Mouse (Mus musculus): ENCODE data around the gene Upk3b. TPM values are rescaled to one million over a fixed set of nuclear protein-coding genes. Genes with fewer than 3 reads are reported as not detected.
A peak's percentile ranks its signal among the peaks of the same experiment; 100 is the strongest.

Gene Upk3b
- polyA plus RNA-seq, 1 experiment from 2014 or later: not detected

DNA sequence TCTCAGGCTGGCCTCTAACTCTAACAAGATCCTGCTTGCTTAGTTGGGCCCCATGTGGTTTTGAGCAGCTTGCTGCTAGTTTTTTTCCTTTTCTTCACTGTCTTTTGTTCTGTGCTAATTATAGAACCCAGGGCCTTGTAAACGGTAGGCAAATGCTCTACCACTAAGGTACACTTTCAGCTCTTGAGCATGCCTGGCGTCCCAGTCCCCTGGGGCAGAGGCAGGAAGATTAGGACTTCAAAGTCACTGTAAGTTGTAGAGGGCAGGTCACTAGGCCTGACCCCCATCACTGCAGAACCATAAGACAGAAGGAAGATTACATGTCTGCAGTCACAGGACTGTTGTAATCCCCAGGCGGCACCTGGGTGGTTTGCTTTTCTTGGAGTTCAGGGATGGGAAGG lies 35.5 kb upstream of the Upk3b start:
- 0 out of 2 replicates have a peak, but pooled peaks cover 3% of the 10 kb centered on the region for H3K4me1 ChIP-seq (ENCODE audit: control insufficient read depth, insufficient read depth, low read length)
- H3K4me2 ChIP-seq (ENCODE audit: low read depth, low read length): no peak overlapping the region
- ATAC-seq (ENCODE audit: low read depth): no peak
- no peak overlapping the region for H3K4me3 ChIP-seq (ENCODE audit: low read depth, low read length)
- WGBS: 26% methylated on average over 3 of the region's 3 CpGs
- no peaks in the 10 kb centered on the region for H3K27me3 ChIP-seq (ENCODE audit: control insufficient read depth, insufficient read depth, low read length)
- no peaks in the 10 kb centered on the region for H3K36me3 ChIP-seq (ENCODE audit: control insufficient read depth, insufficient read depth, low read length)
- H3K27ac ChIP-seq (ENCODE audit: low read depth, low read length): no peak overlapping the region
- H3K9ac ChIP-seq (replicated peaks; ENCODE audit: low read depth, low read length): no peak overlapping the region
- H3K9me3 ChIP-seq (ENCODE audit: control insufficient read depth, low read length): no peaks in the 10 kb centered on the region

DNA sequence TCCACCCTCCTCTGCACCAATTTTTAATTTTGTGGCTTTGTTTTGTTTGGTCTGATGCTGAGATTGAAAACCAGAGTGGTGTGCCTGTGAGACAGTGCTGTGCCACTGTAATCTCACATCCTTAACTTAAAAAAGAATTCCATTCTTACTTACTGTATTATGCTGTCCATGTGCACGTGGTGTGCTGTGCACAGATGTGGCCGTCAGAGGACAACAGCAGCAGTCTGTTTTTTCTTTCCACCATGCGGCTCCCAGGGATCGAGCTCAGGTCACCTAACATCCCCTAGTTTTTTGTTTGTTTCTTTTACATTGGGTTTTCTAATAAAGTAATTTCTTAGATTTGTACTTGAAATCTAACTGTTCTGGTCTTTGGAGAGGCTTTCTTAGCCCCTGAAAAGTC lies 33.8 kb upstream of the Upk3b start:
- H3K27me3 ChIP-seq (ENCODE audit: control insufficient read depth, insufficient read depth, low read length): no peaks in the 10 kb centered on the region
- H3K36me3 ChIP-seq (ENCODE audit: control insufficient read depth, insufficient read depth, low read length): no peaks in the 10 kb centered on the region
- H3K9ac ChIP-seq (replicated peaks; ENCODE audit: low read depth, low read length): no peak overlapping the region
- H3K27ac ChIP-seq (ENCODE audit: low read depth, low read length): no peak overlapping the region
- no peak for ATAC-seq (ENCODE audit: low read depth)
- H3K4me3 ChIP-seq (ENCODE audit: low read depth, low read length): no peak overlapping the region
- 74% methylated on average over 4 of the region's 4 CpGs for WGBS
- no peaks in the 10 kb centered on the region for H3K9me3 ChIP-seq (ENCODE audit: control insufficient read depth, low read length)
- H3K4me1 ChIP-seq (ENCODE audit: control insufficient read depth, insufficient read depth, low read length): 0 out of 2 replicates have a peak, but pooled peaks cover 3% of the 10 kb centered on the region
- H3K4me2 ChIP-seq (ENCODE audit: low read depth, low read length): no peak overlapping the region

DNA sequence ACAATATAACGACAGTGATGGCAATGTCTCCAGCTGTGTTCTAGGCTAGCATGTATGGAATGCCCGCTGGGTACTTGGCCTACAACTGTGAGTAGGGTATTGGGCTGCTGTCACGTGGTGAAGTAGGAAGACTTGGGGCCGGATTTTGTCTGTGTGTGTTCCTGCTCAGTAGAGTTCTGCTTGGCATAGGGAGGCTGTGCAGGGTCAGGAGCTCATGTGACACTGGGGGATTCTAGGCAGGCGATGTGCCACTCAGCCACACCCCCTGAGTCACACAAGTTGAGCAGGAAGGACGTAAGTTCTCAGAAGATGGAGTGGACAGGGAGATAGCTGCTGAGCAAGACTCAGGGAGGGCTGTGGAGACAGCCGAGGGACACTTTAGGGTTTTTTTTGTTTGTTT lies 30.6 kb upstream of the Upk3b start:
- Histone ChIP-seq H3K9me3 (ENCODE audit: control insufficient read depth, low read length) (no peaks in the 10 kb centered on the region), H3K36me3 (ENCODE audit: control insufficient read depth, insufficient read depth, low read length) (peaks cover 10% of the 10 kb centered on the region), H3K27me3 (ENCODE audit: control insufficient read depth, insufficient read depth, low read length) (no peaks in the 10 kb centered on the region), H3K4me2 (ENCODE audit: low read depth, low read length) (no peak overlapping the region), H3K9ac (replicated peaks; ENCODE audit: low read depth, low read length) (no peak overlapping the region), H3K27ac (ENCODE audit: low read depth, low read length) (no peak overlapping the region), H3K4me1 (ENCODE audit: control insufficient read depth, insufficient read depth, low read length) (0 out of 2 replicates have a peak, but pooled peaks cover 3% of the 10 kb centered on the region), H3K4me3 (ENCODE audit: low read depth, low read length) (no peak overlapping the region)
- no peak for ATAC-seq (ENCODE audit: low read depth)
- 87% methylated on average over 7 of the region's 7 CpGs for WGBS

DNA sequence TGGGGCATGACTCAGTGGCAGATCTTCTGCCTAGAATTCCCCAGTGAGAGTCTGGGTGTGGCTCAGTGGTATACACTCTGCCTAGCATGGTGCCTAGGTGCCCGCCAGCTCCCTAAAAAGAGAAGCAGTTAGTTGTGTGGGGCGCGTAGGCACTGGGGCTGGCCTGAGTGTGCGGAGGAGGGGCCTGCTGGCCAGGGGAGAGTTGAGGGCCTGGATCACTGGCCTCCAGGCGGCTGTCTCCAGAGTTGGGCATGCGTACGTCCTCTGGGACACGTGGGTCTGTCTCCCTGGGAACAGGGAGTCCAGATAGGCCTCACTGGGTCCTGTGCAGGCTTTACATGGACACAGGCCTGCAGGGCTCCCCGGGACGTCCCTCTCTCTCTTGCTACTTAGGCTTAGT lies 23.4 kb upstream of the Upk3b start:
- 89% methylated on average over 10 of the region's 10 CpGs for WGBS
- no peak for ATAC-seq (ENCODE audit: low read depth)
- no peak overlapping the region for H3K27ac ChIP-seq (ENCODE audit: low read depth, low read length)

DNA sequence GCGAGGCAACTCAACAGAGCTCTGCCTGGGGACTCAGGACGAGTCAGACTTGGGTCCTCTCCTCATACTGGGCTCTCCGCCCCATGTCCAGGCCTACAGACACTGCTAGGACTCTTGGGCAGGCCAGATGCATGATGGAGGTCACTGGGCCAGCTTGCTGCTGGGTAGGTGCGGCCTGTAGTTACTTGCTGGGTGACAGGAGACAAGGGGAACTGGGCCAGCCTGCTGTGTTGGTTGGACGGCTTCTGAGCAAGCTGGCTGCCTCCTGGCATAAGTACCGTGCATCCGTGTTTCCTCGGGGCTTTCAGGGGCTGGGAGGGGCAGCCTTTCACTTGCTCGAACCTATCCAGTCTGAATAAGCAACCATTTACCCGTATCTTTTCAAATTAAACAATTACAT lies 22.7 kb upstream of the Upk3b start:
- Histone ChIP-seq H3K4me2 (ENCODE audit: low read depth, low read length) (no peak overlapping the region), H3K27me3 (ENCODE audit: control insufficient read depth, insufficient read depth, low read length) (no peaks in the 10 kb centered on the region), H3K36me3 (ENCODE audit: control insufficient read depth, insufficient read depth, low read length) (peaks cover 11% of the 10 kb centered on the region), H3K4me1 (ENCODE audit: control insufficient read depth, insufficient read depth, low read length) (no peaks in the 10 kb centered on the region; the same call in 1 of the 2 replicates), H3K4me3 (ENCODE audit: low read depth, low read length) (no peak overlapping the region), H3K9ac (replicated peaks; ENCODE audit: low read depth, low read length) (no peak overlapping the region), H3K27ac (ENCODE audit: low read depth, low read length) (no peak overlapping the region), H3K9me3 (ENCODE audit: control insufficient read depth, low read length) (no peaks in the 10 kb centered on the region)
- WGBS: 84% methylated on average over 10 of the region's 10 CpGs
- ATAC-seq (ENCODE audit: low read depth): no peak

More for the DNA sequence above, 23.4 kb upstream of the Upk3b start:
- no peaks in the 10 kb centered on the region for H3K9me3 ChIP-seq (ENCODE audit: control insufficient read depth, low read length)
- no peak overlapping the region for H3K9ac ChIP-seq (replicated peaks; ENCODE audit: low read depth, low read length)
- H3K4me3 ChIP-seq (ENCODE audit: low read depth, low read length): no peak overlapping the region
- no peaks in the 10 kb centered on the region for H3K27me3 ChIP-seq (ENCODE audit: control insufficient read depth, insufficient read depth, low read length)
- H3K36me3 ChIP-seq (ENCODE audit: control insufficient read depth, insufficient read depth, low read length): peaks cover 11% of the 10 kb centered on the region
- no peak overlapping the region for H3K4me2 ChIP-seq (ENCODE audit: low read depth, low read length)
- no peaks in the 10 kb centered on the region; the same call in 1 of the 2 replicates for H3K4me1 ChIP-seq (ENCODE audit: control insufficient read depth, insufficient read depth, low read length)

DNA sequence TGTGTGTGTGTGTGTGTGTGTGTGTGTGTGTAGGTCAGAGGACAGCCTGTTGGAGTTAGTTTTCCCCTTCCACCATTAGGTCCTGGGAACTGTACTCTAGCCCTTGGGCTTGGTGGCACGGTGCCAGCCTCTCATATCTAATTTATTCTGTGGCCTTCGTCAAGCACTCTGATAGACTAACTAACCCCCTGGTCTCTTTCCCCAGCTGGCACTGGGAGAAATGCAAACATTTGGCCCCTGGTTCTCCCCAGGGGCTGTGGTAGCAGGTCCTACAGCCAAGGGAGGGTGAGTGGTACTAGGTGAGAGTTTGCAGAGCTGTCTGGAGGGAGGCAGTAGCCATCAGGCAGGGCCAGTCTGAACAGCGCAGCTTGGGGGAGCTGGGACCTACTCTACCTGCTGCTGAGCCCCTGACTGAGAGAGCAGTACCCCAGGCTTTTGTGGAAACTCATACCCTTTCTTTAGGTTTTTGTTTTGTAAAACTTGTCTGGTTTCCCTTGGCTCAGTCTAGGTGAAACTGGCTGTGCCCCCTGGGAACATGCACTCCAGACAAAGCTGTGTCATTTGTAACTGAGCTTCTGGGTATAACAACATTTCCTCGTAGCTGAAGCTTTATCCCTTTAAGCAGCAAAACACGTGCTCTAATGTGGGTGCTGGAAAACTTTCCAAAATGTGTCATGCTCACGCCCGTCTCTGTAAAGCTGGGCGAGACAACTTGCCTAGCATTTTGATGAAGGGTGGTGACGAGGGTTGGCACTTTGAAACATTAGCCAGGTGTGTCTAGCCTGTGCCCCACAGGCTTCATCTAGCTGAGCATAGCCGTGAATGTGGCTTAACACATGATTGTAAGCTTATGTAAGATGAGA lies 22.1 kb upstream of the Upk3b start:
- no peak overlapping the region for H3K9ac ChIP-seq (replicated peaks; ENCODE audit: low read depth, low read length)
- no peak overlapping the region for H3K4me2 ChIP-seq (ENCODE audit: low read depth, low read length)
- ATAC-seq (ENCODE audit: low read depth): no peak
- H3K4me1 ChIP-seq (ENCODE audit: control insufficient read depth, insufficient read depth, low read length): no peaks in the 10 kb centered on the region; the same call in 1 of the 2 replicates
- 0 out of 2 replicates have a peak overlapping the region, but pooled peaks have one; percentile 28 for H3K27ac ChIP-seq (ENCODE audit: low read depth, low read length)
- H3K9me3 ChIP-seq (ENCODE audit: control insufficient read depth, low read length): no peaks in the 10 kb centered on the region
- no peaks in the 10 kb centered on the region for H3K27me3 ChIP-seq (ENCODE audit: control insufficient read depth, insufficient read depth, low read length)
- WGBS: 81% methylated on average over 10 of the region's 10 CpGs
- peaks cover 11% of the 10 kb centered on the region for H3K36me3 ChIP-seq (ENCODE audit: control insufficient read depth, insufficient read depth, low read length)
- no peak overlapping the region for H3K4me3 ChIP-seq (ENCODE audit: low read depth, low read length)

DNA sequence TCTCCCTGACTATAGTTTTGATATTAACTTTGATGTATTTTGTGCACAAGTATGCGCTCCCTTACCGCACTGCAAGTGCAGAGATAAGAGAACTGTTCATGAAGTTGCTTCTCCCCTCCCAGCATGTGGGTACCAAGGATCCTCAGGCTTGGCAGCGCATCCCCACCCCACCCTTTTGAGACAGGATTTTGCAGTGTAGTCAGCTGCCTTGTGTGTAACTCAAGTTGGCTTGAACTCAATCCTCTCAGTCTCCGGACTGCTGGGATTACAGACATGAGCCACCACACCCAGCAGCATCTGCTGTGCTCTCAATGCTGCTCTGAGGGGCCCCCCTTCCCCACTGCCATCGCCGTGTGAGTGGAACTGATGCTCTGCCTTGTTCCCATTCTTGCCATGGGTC lies 21.0 kb upstream of the Upk3b start:
- H3K27me3 ChIP-seq (ENCODE audit: control insufficient read depth, insufficient read depth, low read length): no peaks in the 10 kb centered on the region
- H3K36me3 ChIP-seq (ENCODE audit: control insufficient read depth, insufficient read depth, low read length): peaks cover 6% of the 10 kb centered on the region
- no peak overlapping the region for H3K9ac ChIP-seq (replicated peaks; ENCODE audit: low read depth, low read length)
- H3K4me1 ChIP-seq (ENCODE audit: control insufficient read depth, insufficient read depth, low read length): no peaks in the 10 kb centered on the region; the same call in 1 of the 2 replicates
- H3K4me3 ChIP-seq (ENCODE audit: low read depth, low read length): no peak overlapping the region
- no peaks in the 10 kb centered on the region for H3K9me3 ChIP-seq (ENCODE audit: control insufficient read depth, low read length)
- no peak overlapping the region for H3K27ac ChIP-seq (ENCODE audit: low read depth, low read length)
- 84% methylated on average over 6 of the region's 6 CpGs for WGBS
- no peak overlapping the region for H3K4me2 ChIP-seq (ENCODE audit: low read depth, low read length)
- ATAC-seq (ENCODE audit: low read depth): no peak

DNA sequence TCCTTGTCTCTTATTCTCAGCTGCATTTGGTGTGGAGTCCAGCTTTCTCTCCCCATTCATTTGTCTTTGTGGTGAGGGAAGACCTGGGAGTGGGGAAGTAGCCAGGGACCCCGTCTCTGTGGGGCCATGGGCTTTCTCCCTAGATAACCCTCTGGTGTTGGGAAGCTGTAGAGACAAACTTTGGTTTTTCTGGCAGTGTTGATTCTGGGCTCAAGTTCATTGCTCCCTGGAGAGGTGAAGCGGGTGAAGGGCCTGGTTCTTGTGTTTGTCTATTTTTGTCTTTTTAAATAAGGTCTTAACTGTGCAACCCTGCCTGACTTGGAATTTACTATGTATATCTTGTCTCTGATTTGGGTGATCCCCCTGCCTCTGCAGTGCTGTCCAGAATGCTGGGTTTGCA lies 19.6 kb upstream of the Upk3b start:
- no peak overlapping the region for H3K9ac ChIP-seq (replicated peaks; ENCODE audit: low read depth, low read length)
- H3K27ac ChIP-seq (ENCODE audit: low read depth, low read length): no peak overlapping the region
- H3K4me2 ChIP-seq (ENCODE audit: low read depth, low read length): no peak overlapping the region
- no peaks in the 10 kb centered on the region for H3K36me3 ChIP-seq (ENCODE audit: control insufficient read depth, insufficient read depth, low read length)
- H3K4me1 ChIP-seq (ENCODE audit: control insufficient read depth, insufficient read depth, low read length): no peaks in the 10 kb centered on the region; the same call in 1 of the 2 replicates
- ATAC-seq (ENCODE audit: low read depth): no peak
- H3K27me3 ChIP-seq (ENCODE audit: control insufficient read depth, insufficient read depth, low read length): no peaks in the 10 kb centered on the region
- WGBS: 92% methylated on average over 2 of the region's 2 CpGs
- H3K4me3 ChIP-seq (ENCODE audit: low read depth, low read length): no peak overlapping the region
- H3K9me3 ChIP-seq (ENCODE audit: control insufficient read depth, low read length): no peaks in the 10 kb centered on the region

DNA sequence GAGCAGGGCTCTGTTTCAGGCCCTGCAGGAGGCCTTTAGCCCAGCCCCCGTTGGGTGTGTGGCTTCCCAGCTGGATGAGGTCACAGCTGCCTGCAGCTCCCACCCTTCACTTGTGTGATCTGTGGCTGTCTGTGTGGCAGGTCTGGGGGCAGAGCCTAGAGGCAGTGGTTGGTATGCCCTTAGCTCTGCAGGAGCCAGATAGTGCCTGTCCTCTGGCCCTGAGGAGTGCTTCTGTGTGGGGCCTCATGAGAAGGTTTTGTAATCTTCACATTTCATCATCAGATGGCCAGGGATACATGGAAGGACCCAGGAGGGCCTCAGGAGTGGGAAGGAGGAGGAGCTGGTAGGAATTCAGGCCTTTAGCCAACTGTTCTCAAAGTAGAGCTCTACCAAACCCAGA lies 18.4 kb upstream of the Upk3b start:
- no peak for ATAC-seq (ENCODE audit: low read depth)
- 44% methylated on average over 1 of the region's 1 CpGs for WGBS
- H3K9ac ChIP-seq (replicated peaks; ENCODE audit: low read depth, low read length): no peak overlapping the region
- H3K4me1 ChIP-seq (ENCODE audit: control insufficient read depth, insufficient read depth, low read length): no peaks in the 10 kb centered on the region; the same call in 1 of the 2 replicates
- no peaks in the 10 kb centered on the region for H3K36me3 ChIP-seq (ENCODE audit: control insufficient read depth, insufficient read depth, low read length)
- H3K4me3 ChIP-seq (ENCODE audit: low read depth, low read length): no peak overlapping the region
- no peak overlapping the region for H3K27ac ChIP-seq (ENCODE audit: low read depth, low read length)
- no peaks in the 10 kb centered on the region for H3K9me3 ChIP-seq (ENCODE audit: control insufficient read depth, low read length)
- no peak overlapping the region for H3K4me2 ChIP-seq (ENCODE audit: low read depth, low read length)
- H3K27me3 ChIP-seq (ENCODE audit: control insufficient read depth, insufficient read depth, low read length): no peaks in the 10 kb centered on the region
